Mouse (Mus musculus) right cerebral cortex, postnatal 25 days (tissue): ENCODE results near the gene March11.

Experiments
- DNase-seq: peaks from one replicate; pipeline ENCODE4 v3.0.0; 2022

March11 gene

DNA sequence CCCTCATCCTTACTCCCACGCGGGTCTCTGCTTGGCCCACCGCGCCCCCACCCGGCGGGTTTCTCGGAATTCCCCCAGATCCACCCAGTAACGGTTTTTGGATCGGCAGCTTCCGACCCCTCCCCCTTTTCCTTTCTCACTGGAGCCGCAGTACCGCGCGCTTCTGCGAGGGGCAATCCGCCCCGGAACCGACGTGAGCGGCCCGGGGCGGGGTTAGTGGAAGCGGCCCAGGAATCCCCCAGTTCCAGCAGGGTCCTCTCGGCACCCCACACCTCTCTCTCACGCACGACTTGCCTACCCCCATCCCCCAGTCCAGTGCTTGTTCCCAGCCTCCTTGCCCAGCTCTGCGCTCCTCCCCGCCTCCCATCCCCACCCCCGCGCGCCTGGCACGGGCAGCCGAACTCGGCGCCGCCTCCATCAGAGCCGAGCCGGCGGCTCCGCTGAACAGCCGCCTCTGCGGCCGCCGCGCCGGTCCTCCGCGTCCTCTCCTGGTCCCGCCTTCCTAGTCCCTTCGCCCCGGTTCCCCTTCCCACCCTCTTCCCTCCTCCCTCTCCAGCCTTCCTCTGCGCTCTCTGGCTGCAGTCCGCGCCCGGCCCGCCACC lies at the start of gene March11:
TSS of gene March11 (plus strand) at position 420 of the 602 bp plus-strand sequence.
- peak; percentile 84 for DNase-seq

DNA sequence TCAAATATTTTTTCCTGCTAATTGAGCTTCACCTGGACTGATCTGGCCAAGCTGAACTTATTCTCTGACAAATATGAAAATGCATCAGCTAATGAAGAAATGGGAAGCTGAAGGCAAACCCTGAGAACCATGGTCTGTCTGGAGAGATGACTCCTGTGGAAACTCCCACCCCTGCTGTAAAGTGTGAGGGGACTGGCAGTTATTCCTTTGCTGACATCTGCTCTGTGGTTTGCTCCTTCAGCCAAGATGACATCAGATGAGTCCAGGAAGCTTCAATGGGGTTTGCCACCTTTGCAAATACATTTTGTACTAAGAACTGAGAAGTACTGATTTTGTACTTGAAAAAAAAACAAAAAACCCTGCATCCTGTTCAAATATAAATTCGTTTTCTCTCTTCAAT lies 46.5 kb upstream of the March11 start:
- DNase-seq = no peak

DNA sequence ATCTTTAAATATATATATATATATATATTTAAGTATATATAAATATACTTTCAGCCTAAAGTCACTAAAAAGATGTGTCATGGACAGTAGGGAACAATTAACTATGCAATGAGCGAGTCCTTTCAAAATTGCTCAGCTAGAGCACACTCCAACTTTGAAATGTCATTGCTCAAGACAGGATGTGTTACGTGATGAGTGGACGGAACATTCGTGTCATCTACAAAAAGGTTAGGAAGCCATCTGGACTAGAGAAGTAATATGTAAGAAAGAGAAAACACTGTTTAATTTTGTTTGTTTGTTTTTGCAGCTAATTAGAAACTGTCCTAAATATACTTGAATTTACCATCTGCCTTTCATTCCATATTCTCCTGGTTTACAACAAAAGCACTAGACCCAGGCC lies 39.3 kb upstream of the March11 start:
- DNase-seq = no peak

DNA sequence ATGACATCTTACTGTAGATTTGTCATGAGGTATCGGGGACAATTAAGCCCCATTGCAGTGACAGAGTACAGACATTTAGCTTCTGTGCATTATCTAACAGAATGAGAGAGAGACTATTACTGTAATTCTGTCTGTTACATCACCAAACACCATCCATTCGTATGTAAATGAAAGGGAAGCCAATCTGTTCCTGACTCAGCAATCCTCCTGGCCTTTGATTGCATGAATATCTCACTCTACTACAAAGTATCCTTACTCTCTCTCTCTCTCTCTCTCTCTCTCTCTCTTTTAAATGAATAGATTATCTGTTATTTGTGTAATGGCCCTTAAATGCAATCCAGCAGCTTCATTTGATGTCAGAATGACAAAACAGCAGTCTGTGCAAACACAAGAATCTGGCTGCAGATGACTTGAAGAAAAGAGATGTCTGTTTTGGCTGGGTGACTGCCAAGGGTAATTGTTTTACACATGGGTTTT lies 32.8 kb upstream of the March11 start:
- no peak for DNase-seq

DNA sequence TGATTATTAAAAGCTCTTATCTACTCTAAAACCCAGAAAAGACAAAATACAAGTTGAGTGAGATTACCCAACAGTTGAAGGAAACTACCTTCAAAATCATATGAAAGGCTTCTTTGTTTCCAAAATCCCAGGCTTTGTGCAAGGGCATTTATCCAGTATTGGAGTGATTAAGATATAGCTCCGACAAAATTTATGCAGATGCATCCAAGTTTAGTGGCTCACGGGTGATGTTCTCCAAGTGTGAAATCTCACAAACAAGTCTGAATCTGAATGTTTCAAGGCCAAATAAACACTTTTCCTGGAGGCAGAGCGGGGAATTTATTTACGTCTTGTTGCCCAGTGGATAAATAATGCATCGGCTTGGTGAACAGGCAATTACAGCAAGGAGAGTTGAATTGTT lies 32.2 kb upstream of the March11 start:
- DNase-seq = no peak

DNA sequence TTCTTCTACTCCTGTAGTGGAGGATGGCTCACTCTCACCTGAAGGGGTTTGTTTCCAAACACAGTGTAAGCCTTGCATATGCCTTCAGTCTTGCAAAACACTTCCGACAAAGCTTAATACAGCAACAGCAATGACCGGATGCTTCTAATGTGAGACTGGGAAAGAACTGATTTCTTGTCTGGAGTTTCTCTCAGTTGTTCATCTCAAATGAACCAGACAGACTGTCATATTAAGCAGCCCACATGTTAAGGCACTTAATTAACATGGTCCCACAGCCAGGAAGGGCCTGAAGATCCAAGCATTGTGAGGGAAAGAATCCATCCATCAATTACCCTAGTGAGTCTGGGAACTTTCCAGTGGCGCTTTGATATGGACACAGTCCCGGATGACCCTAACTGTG lies 17.0 kb upstream of the March11 start:
- no peak for DNase-seq

DNA sequence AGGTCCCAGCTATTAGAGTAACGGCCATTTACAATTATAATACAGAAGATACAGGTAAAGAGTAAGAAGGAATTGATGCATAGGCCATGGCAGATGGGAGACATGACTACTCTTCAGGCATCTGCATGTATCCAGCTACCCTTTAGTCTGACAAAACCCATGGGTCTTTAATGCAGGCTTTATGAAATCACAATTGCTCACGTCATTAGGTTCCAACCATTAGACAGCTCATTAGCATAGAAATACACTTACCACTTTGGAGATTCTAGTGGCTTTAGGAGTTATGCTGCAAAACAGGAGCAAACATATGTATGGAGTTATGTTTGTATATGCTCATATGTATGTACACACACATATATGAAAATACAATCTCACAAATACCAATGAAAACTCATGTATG lies 16.0 kb upstream of the March11 start:
- DNase-seq = no peak

DNA sequence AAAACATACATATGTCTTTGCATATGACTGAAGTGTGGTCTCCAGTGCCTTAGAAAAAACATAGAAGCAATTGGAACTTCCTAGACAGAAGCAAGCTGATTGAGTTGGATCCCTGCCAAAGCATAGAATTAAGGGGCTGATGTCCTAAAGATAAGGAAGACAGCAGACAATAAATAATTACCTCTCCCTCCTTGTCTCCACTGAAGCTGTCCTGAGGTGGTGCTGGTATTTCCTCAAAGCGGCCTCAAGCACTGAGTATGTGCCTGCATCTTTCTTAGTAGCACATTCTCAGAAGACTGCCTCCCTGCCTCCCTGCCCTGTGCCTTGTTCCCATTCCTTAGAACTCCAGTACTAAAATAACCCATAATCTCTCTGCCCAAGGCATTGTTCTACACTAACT lies 15.6 kb upstream of the March11 start:
- no peak for DNase-seq

DNA sequence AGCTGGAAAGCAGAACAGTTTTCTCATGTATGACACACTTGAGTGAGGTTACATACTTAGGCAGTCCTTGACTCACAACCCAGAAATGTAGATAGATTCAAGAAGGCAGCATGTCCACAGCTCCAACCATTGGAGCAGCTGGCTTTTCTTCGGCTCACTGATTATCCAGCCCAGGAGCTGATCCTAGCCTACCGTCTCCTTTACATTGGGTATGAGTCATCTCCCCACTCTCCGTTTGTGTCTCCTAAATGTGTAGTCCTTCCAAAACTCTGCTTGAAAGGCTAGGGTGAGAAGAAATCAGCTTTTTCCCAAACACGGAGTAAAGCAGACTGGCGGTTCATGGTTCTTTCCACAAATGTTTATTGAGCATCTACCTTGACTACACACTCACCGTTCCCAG lies 10.2 kb upstream of the March11 start:
- no peak for DNase-seq

DNA sequence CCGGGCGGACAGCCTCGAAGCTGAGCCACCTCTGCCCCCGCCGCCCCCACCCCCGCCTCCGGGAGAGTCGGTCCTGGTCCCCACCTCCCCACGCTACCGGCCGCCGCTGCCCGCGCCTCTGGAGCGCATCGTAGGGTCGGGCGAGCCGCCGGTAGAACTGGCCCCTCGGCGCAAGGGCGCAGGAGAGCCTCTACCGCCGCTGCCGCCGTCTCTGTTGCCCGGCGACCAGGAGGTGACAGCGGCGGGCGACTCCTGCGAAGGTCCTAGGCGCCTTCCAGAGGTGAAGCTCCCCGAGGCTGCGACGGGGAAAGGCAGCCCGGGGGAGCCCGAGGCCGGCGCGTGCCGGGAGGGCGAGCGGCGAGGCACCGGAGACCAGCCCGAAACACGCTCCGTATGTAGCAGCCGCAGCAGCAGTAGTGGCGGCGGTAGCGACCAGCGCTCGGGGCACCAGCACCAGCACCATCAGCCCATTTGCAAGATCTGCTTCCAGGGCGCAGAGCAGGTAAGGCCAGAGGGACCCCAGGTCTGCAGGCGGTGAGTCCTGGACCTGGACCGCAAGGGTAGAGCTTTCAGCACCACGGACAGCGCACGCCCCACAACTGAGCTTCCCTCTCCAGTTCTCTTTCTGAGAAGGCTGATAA lies 563 bp downstream of the March11 start:
- DNase-seq = peak; percentile 57

DNA sequence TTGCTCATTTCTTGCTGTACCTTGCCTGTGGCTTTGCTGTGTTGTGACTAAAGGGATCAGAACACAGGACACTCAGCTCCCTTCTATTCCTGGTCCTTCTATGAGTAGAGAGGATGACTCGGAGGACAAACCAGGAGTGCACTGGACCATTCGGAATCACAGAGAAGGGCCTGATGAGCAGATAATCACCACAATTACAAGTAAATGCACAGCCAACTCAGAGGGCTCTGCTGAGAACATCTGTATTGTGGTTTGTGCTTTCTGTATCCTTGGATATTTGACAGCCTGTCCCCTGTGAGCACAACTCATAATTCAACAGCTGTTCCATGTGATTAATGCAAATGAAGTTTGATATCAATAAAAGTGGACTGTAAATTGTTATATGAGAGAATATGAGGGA lies 11.0 kb downstream of the March11 start:
- DNase-seq = no peak

DNA sequence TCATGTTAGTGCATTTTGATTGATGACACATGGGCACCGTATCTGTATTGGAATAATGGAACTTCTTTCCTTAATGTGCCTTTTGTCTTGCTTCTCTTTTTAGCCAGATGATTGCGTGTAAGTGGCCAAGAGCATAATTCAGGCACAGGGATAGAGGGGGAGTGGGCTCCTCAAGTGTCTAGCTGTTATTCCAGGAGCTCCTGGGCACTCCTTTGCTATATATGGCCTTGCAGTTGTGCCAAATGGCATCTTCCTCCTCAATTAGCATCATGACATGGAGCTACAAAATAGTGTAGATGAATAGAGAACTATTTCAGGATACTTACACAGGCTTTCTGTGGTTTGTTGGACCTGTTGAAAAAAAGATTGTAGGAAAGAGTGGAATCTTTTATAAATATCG lies 11.6 kb downstream of the March11 start:
- DNase-seq = no peak

DNA sequence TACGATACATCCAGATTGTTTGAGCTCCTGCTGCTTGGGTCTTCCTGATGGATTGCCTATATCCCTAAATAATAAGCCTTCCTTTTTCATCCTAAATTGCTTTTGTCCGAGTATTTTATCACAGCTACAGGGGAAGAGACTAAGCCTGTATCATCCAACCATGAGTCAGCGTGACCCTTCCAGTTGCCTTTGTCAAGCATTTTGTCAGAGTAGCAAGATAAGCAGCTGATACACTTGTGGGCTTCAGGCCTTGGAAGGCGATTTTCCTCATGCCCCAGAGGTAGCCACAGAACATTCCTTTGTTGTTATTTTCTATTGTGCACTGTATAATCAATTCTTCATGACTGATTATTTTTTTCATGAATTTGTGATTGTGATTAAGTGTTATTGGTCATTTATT lies 14.0 kb downstream of the March11 start:
- DNase-seq = no peak

DNA sequence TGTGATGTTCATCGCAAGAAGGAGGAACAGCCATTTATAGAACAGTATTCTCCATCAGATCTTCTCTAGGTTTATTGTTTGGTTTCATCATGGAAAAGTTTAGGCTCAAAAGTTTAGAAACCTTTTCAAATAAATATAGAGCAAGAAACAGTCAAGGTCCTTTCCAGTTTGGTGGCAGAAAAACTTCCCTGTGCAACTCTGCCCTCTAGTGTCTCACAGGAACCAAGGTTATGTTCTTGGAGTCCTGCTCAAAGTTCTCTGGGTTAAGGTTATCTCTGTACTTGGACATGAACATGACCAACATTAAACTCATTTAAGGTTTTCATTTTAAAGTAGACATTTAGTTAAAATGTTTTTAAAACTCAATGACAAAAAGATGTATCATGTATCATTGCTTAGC lies 18.3 kb downstream of the March11 start:
- DNase-seq = no peak

DNA sequence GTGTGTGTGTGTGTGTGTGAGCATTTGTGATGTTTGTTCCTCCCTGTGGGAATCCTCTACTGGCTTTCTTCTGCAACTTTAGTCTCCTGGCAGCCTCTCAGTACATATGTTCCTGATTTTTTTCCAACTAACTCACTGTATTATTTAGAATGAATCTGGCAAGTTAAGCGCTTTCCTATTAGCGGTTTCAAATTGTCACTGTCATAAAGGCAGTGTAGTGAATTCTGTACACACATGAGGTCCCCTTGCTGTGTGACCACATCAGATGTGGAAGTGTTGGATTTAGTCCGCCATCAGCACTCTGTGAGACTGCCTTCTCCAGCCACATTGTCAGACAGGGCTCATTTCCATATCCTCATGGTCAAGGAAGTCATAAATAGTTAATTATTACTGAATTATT lies 26.9 kb downstream of the March11 start:
- no peak for DNase-seq

DNA sequence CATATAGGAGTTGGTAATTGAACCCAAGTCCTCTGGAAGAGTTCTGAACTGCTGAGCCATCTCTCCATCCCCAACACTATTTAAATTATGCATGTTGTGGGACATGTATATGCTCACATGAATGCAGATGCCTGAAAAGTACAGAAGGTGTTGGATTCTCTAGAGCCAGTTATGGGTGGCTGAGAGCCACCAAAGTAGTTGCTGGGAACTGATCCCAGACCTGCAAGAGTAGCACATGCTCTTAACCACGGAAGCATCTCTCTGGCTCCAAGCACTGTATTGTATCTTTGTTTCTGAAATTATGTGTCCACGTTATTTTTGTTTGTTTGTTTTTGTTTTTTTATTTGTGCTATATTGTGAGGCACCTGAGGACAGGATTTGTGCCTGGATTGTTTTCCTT lies 28.9 kb downstream of the March11 start:
- DNase-seq = no peak

DNA sequence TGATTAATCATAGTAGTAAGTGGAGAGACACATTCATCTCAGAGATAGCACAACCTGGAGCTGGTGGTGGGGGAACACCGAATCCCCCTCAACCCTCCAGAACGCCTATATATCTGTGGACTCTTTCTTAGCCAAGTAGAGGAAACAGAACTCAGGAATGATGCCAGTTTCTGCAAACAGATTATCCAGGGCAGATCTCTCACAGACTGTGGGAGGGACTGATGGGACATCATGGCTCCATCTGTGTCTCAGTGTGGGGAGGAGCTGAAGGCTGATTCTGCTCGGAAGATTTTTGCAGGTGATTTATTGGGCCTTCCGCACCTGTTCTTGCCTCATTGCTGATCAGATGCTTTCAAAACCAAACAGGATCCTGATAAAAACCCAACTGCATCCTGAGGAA lies 29.5 kb downstream of the March11 start:
- peak; percentile 11 for DNase-seq

DNA sequence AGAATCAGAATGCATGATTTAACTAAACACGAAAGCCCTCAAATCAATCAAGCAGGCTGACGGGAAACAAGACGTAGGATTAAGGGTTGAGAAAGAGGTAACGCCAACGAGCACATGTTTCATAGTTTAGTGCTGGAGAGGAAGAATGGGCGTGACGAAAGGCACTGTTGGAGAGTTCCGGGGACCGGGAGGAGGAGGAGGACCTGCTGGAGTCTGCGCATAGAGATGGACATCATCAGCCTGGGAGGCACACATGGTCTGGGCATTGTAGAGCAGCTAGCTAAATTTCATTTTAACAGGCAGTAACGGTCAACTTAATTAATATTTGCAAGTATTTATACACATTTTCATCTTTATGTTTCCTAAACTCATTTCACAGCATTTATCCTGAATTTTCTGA lies 31.6 kb downstream of the March11 start:
- no peak for DNase-seq

DNA sequence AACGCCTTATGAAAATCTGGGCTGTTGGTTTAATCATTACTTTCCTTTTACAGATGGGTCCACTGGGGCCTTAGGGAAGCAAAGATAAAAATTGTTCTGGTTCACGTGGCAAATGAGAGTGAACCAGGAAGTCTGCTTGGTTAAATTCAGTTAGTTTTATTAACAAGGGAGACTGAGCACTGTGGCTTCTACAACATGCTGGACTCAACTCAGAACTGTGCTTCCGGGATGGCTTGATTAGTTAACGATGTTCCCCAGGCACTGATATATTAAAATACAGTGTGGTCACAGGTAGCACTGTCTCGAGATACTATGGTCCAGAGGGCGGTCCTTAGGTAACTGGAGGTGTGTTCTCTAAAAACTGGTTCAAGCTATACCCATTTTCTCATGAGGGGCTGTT lies 32.1 kb downstream of the March11 start:
- no peak for DNase-seq

DNA sequence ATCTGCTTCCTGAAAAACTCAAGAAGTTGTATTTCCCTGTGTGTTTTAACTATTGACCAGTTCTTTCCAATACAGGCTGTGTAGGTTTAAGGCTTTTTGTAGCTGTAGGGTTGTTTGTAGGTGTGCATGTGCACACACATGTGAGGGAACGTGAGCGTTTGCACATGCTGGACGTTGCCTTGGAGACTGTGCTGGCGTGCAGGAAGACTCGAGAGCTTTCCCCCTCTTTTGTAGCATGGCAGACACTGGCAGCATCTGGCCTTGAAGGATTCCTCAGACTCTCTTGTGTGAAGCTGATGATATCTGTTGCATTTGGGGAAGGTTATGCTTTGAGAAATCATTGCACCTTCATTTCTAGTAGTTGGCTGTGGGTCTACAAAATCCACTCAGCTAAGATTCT lies 35.5 kb downstream of the March11 start:
- DNase-seq = peak; percentile 15

DNA sequence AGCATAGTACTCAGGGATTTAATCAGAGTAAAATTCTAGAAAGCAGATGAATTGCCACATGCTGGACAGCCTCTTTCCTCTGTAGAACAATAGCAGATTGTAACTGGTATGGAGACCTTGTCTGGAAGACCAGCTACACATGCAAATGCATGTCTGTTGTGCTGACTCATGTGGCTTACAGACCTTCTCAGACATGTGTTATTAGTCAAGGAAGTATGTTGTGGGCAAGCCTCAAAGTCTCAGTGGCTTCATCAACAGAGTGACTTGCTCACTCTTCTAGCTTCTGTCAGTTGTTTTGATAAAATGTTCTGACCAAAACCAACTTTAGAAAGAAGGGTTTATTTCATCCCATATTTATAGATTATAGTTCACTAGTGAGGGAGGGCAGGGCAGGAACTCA lies 44.8 kb downstream of the March11 start:
- DNase-seq = no peak

DNA sequence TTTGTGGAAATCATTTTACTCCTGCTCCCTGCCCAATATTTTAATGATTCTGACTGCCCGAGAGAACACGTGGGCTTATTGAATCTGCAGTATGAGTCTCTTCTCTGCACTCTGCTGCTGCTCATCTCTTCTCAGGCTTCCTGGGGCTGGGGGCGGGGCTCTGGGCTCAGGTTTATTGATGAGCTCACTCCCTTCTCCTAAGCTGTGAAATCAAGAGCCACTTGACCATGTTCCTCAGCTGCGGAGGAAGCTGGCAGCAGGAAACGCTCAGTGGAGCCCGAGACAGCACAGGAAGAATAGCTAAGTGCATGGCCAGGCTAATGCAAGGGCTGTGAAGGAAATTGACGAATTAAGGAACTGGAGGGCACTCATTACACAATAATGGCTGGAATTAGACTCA lies 56.5 kb downstream of the March11 start:
- DNase-seq = peak; percentile 17

DNA sequence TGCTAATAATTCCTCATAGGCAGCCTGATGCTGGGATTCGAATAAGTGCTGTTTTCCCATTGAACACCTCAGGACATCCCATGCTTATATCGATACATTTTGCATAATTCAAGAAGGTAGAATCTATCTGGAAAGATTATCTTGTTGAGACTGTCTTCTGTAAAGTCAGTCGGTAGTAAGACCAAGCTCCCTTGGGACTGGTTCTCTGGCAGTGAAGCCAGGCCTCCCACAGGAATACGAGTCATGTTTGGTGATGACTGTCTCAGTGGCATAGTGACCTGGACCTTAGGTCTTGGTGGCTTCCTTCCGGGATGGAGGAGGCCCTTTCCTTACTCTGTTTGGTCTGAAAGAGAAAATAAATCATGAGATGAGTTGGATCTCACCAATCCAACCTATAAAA lies 57.7 kb downstream of the March11 start:
- no peak for DNase-seq

DNA sequence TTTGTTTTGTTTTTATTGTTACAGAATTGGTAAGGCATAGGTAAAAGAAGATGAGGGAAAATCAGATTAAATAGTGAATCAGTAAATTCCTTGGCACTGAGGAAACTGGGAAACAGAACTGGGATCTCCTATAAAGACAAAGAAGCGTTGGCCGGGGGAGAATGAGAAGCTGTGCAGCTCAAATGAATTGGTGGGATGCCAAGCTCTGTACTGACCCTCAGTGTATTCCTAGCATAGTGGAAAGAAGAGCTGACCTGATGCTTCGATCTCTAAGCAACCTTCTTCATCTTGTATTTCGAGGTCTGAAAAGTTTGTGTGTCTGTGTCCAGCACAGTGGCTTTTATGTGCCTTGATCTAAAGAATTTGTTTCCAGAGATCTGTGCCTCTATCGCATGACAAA lies 64.9 kb downstream of the March11 start:
- no peak for DNase-seq

DNA sequence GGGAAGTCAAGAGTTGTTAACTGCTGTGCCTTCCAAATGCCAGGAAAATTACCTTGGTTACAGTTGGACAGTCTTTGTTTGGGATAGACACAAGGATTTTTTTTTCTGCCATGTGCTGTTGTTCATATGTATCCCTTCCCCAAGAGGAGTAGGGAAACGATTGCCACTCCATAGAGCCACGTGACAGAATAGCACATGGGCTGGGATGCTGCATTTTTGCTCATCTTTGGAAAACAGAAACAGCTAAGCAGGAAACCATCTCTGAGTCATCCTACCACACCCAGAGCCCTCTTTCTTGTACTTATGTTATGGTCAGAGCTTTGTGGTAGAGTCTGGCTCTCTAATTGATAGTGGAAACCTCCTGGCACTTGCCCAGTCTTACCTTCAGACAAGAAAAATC lies 65.4 kb downstream of the March11 start:
- DNase-seq = no peak
